Mouse (Mus musculus): Measurements from ENCODE around the gene Dhh.

Dhh gene

GRCm38 (mm10) chr15:98871916-98872888 lies 26.1 kb downstream of the Dhh start:
- peak; percentile 92 for DNase-seq (ENCODE audit: low spot score)

GRCm38 (mm10) chr15:98871070-98871915 lies 27.0 kb downstream of the Dhh start, which contains the start of gene Kmt2d:
Kmt2d (minus strand) TSS chr15:98871204.
- DNase-seq (ENCODE audit: low spot score): no peak

- DNase-seq (ENCODE audit: low spot score): no peak
Measured at GRCm38 (mm10) chr15:98870179-98871069, 27.9 kb downstream of the Dhh start.

GRCm38 (mm10) chr15:98869342-98870178 lies 28.8 kb downstream of the Dhh start:
- DNase-seq (ENCODE audit: low spot score): no peak

- DNase-seq (ENCODE audit: low spot score): no peak
Measured at GRCm38 (mm10) chr15:98868346-98869063, 29.8 kb downstream of the Dhh start.

- DNase-seq (ENCODE audit: low spot score): no peak
Measured at GRCm38 (mm10) chr15:98867321-98867720, 31.0 kb downstream of the Dhh start.

GRCm38 (mm10) chr15:98866501-98866900 lies 31.8 kb downstream of the Dhh start:
- DNase-seq (ENCODE audit: low spot score): no peak

- no peak for DNase-seq (ENCODE audit: low spot score)
Measured at GRCm38 (mm10) chr15:98865771-98866170, 32.6 kb downstream of the Dhh start.

GRCm38 (mm10) chr15:98864951-98865350 lies 33.4 kb downstream of the Dhh start:
- DNase-seq (ENCODE audit: low spot score): no peak

GRCm38 (mm10) chr15:98863451-98863958 lies 34.8 kb downstream of the Dhh start:
- no peak for DNase-seq (ENCODE audit: low spot score)

GRCm38 (mm10) chr15:98861701-98862410 lies 36.5 kb downstream of the Dhh start:
- DNase-seq (ENCODE audit: low spot score): no peak

- no peak for DNase-seq (ENCODE audit: low spot score)
Measured at GRCm38 (mm10) chr15:98860921-98861320, 37.4 kb downstream of the Dhh start.

- no peak for DNase-seq (ENCODE audit: low spot score)
Measured at GRCm38 (mm10) chr15:98859319-98860043, 38.9 kb downstream of the Dhh start.

GRCm38 (mm10) chr15:98854214-98854613 lies 44.1 kb downstream of the Dhh start:
- no peak for DNase-seq (ENCODE audit: low spot score)

- no peak for DNase-seq (ENCODE audit: low spot score)
Measured at GRCm38 (mm10) chr15:98853161-98853937, 45.0 kb downstream of the Dhh start.

GRCm38 (mm10) chr15:98852733-98853132 lies 45.6 kb downstream of the Dhh start:
- DNase-seq (ENCODE audit: low spot score): no peak

GRCm38 (mm10) chr15:98852071-98852470 lies 46.3 kb downstream of the Dhh start:
- no peak for DNase-seq (ENCODE audit: low spot score)

Measured in c-Kit-positive CD71-positive TER-119-positive erythroid progenitor cells, embryonic 14.5 days (primary cell).